Mouse (Mus musculus): ENCODE data around the gene Krtap3-1. TPM values are rescaled to one million over a fixed set of nuclear protein-coding genes. Genes with fewer than 3 reads are reported as not detected.
"Not testable (repeated sequence)": the region's sequence is repeated elsewhere in the genome, so short reads cannot be mapped to it uniquely, and the experiment has no call there.

Krtap3-1 gene
- not detected in 2 replicates for total RNA-seq (2014; fragmentation: Nextera tagmentation)
- total RNA-seq (2017) = not detected in 2 replicates

- ATAC-seq (replicated peaks; ENCODE audit: poor library complexity, severe bottlenecking) = no peak
These were observed at the start of gene Krtap3-1 for GRCm38 (mm10) chr11:99566530-99566929. Krtap3-1 (minus strand) TSS chr11:99566630.

GRCm38 (mm10) chr11:99614796-99615363 lies 48.5 kb upstream of the Krtap3-1 start, which contains the start of gene Krtap2-4:
Krtap2-4 (minus strand) TSS chr11:99614846.
- no peak for ATAC-seq (replicated peaks; ENCODE audit: poor library complexity, severe bottlenecking)

GRCm38 (mm10) chr11:99610089-99610488 lies 43.7 kb upstream of the Krtap3-1 start, which contains the start of gene Gm11937:
Gm11937 (minus strand) TSS chr11:99610189.
- not testable (repeated sequence) for ATAC-seq (replicated peaks; ENCODE audit: poor library complexity, severe bottlenecking)

- no peak for ATAC-seq (replicated peaks; ENCODE audit: poor library complexity, severe bottlenecking)
These were observed 42.7 kb upstream of the Krtap3-1 start for GRCm38 (mm10) chr11:99609126-99609525.

- ATAC-seq (replicated peaks; ENCODE audit: poor library complexity, severe bottlenecking) = not testable (repeated sequence)
These were observed 36.8 kb upstream of the Krtap3-1 start, which contains the start of gene Gm11938 for GRCm38 (mm10) chr11:99603208-99603607. Gm11938 (minus strand) TSS chr11:99603308.

GRCm38 (mm10) chr11:99597742-99598141 lies 31.3 kb upstream of the Krtap3-1 start, which contains the start of gene Krtap9-3:
Krtap9-3 (minus strand) TSS chr11:99598105.
- ATAC-seq (replicated peaks; ENCODE audit: poor library complexity, severe bottlenecking) = not testable (repeated sequence)

- no peak for ATAC-seq (replicated peaks; ENCODE audit: poor library complexity, severe bottlenecking)
These were observed 24.6 kb upstream of the Krtap3-1 start, which contains the start of gene Krtap1-3 for GRCm38 (mm10) chr11:99590981-99591380. Krtap1-3 (minus strand) TSS chr11:99591339.

GRCm38 (mm10) chr11:99585096-99585495 lies 18.7 kb upstream of the Krtap3-1 start:
- ATAC-seq (replicated peaks; ENCODE audit: poor library complexity, severe bottlenecking) = no peak

- ATAC-seq (replicated peaks; ENCODE audit: poor library complexity, severe bottlenecking) = no peak
These were observed 16.8 kb upstream of the Krtap3-1 start, which contains the start of gene Krtap1-4 for GRCm38 (mm10) chr11:99583245-99583704. Krtap1-4 (minus strand) TSS chr11:99583654.

- ATAC-seq (replicated peaks; ENCODE audit: poor library complexity, severe bottlenecking) = no peak
These were observed 15.1 kb upstream of the Krtap3-1 start for GRCm38 (mm10) chr11:99581564-99581963.

GRCm38 (mm10) chr11:99581051-99581450 lies 14.6 kb upstream of the Krtap3-1 start:
- no peak for ATAC-seq (replicated peaks; ENCODE audit: poor library complexity, severe bottlenecking)

GRCm38 (mm10) chr11:99580636-99581035 lies 14.2 kb upstream of the Krtap3-1 start, which contains the start of gene Krtap1-5:
Krtap1-5 (minus strand) TSS chr11:99581016.
- ATAC-seq (replicated peaks; ENCODE audit: poor library complexity, severe bottlenecking) = no peak

- peak; percentile 79 for ATAC-seq (replicated peaks; ENCODE audit: poor library complexity, severe bottlenecking)
These were observed 7.7 kb upstream of the Krtap3-1 start for GRCm38 (mm10) chr11:99574106-99574505.

- ATAC-seq (replicated peaks; ENCODE audit: poor library complexity, severe bottlenecking) = no peak
These were observed 6.7 kb upstream of the Krtap3-1 start for GRCm38 (mm10) chr11:99573164-99573563.

- ATAC-seq (replicated peaks; ENCODE audit: poor library complexity, severe bottlenecking) = no peak
These were observed 3.9 kb downstream of the Krtap3-1 start for GRCm38 (mm10) chr11:99562580-99562979.

- ATAC-seq (replicated peaks; ENCODE audit: poor library complexity, severe bottlenecking) = no peak
These were observed 7.1 kb downstream of the Krtap3-1 start, which contains the start of gene Gm11939 for GRCm38 (mm10) chr11:99559366-99559765. Gm11939 (minus strand) TSS chr11:99559466.

- ATAC-seq (replicated peaks; ENCODE audit: poor library complexity, severe bottlenecking) = no peak
These were observed 8.3 kb downstream of the Krtap3-1 start for GRCm38 (mm10) chr11:99557976-99558745.

GRCm38 (mm10) chr11:99556753-99557152 lies 9.7 kb downstream of the Krtap3-1 start, which contains the start of gene Krtap3-2:
Krtap3-2 (minus strand) TSS chr11:99556853.
- ATAC-seq (replicated peaks; ENCODE audit: poor library complexity, severe bottlenecking) = no peak

GRCm38 (mm10) chr11:99556195-99556594 lies 10.2 kb downstream of the Krtap3-1 start:
- no peak for ATAC-seq (replicated peaks; ENCODE audit: poor library complexity, severe bottlenecking)

- no peak for ATAC-seq (replicated peaks; ENCODE audit: poor library complexity, severe bottlenecking)
These were observed 15.7 kb downstream of the Krtap3-1 start, which contains the start of gene Krtap3-3 for GRCm38 (mm10) chr11:99550765-99551164. Krtap3-3 (minus strand) TSS chr11:99550865.

- no peak for ATAC-seq (replicated peaks; ENCODE audit: poor library complexity, severe bottlenecking)
These were observed 18.5 kb downstream of the Krtap3-1 start for GRCm38 (mm10) chr11:99547892-99548291.
